Mouse (Mus musculus) thymus, adult 2 months (tissue): ENCODE measurements around the gene Cdh16.

ENCODE experiments used
- CTCF ChIP-seq: fragments of 200-500 bp; IDR thresholded peaks from 2 replicates; pipeline ENCODE4 v1.5.1; 2012; ENCODE audit warnings: mild to moderate bottlenecking, control low read depth, low read length, moderate library complexity, borderline replicate concordance; ENCODE audit not compliant: control insufficient read depth, poor library complexity, insufficient read depth; ENCODE audit errors: extremely low read depth
- POLR2A ChIP-seq: fragments of 200-500 bp; IDR thresholded peaks from 2 replicates; pipeline ENCODE4 v1.6.1; 2012; ENCODE audit warnings: mild to moderate bottlenecking, low read length, control low read depth, moderate library complexity; ENCODE audit not compliant: control insufficient read depth, poor library complexity, insufficient read depth; ENCODE audit errors: extremely low read depth

GRCm38 (mm10) chr8:104635004-104635710 is 11.0 kb upstream of the Cdh16 start:
- TF ChIP-seq CTCF (no peak), POLR2A (no peak)
